Mouse (Mus musculus) midbrain, embryonic 16.5 days (tissue): ENCODE measurements around the gene Iars2. TPM values are rescaled to one million over a fixed set of nuclear protein-coding genes. Genes with fewer than 3 reads are reported as not detected.
A peak's percentile ranks its signal among the peaks of the same experiment; 100 is the strongest.

Source experiments
- ATAC-seq: fragments of 200-750 bp; cut with Nextera tagmentation; 2 replicates; pipeline ENCODE4 v1.8.0; 2017; ENCODE audit warnings: moderate TSS enrichment
- H3K27ac ChIP-seq: fragments of 300-500 bp; sonication (generic); 2 replicates; pipeline ENCODE4 v1.5.1; 2014; ENCODE audit warnings: mild to moderate bottlenecking, low read length, mixed read lengths
- H3K27me3 ChIP-seq: fragments of 300-500 bp; sonication (generic); 2 replicates; pipeline ENCODE4 v1.6.1; 2014; ENCODE audit warnings: low read depth, low read length, mixed read lengths; ENCODE audit not compliant: control insufficient read depth, insufficient read depth
- H3K36me3 ChIP-seq: fragments of 300-500 bp; sonication (generic); 2 replicates; pipeline ENCODE4 v1.6.1; 2014; ENCODE audit warnings: mild to moderate bottlenecking, low read length, moderate library complexity, mixed read lengths; ENCODE audit not compliant: control insufficient read depth, insufficient read depth
- H3K4me1 ChIP-seq: fragments of 300-500 bp; sonication (generic); 2 replicates; pipeline ENCODE4 v1.6.1; 2014; ENCODE audit warnings: mild to moderate bottlenecking, low read length, mixed read lengths; ENCODE audit not compliant: control insufficient read depth, insufficient read depth
- H3K4me2 ChIP-seq: fragments of 300-500 bp; sonication (generic); 2 replicates; pipeline ENCODE4 v1.6.1; 2014; ENCODE audit warnings: mild to moderate bottlenecking, low read length, mixed read lengths
- H3K4me3 ChIP-seq: fragments of 300-500 bp; sonication (generic); 2 replicates; pipeline ENCODE4 v1.5.1; 2014; ENCODE audit warnings: low read depth, mild to moderate bottlenecking, low read length, moderate library complexity, mixed read lengths
- H3K9ac ChIP-seq: fragments of 300-500 bp; sonication (generic); 2 replicates; pipeline ENCODE4 v1.6.1; 2014; ENCODE audit warnings: low read depth, low read length, mixed read lengths
- H3K9me3 ChIP-seq: fragments of 300-500 bp; sonication (generic); replicated peaks from 2 replicates; pipeline ENCODE4 v1.6.1; 2014; ENCODE audit warnings: mild to moderate bottlenecking, low read length, mixed read lengths; ENCODE audit not compliant: control insufficient read depth, poor library complexity, severe bottlenecking
- WGBS: fragments of 180-500 bp; shearing (Covaris S2); extraction: QIAGEN DNeasy Blood & Tissue Kit; methylation state at CpG from one replicate; pipeline ENCODE4 v1.1.7; 2014; 5-methylcytosine and 5-hydroxymethylcytosine counted together
- polyA plus RNA-seq: library from polyadenylated mRNA; unstranded; fragments of >200 nt; fragmentation: Nextera tagmentation; extraction: Ambion mirVana; gene quantifications from 2 replicates; pipeline ENCODE4 v1.2.1, GENCODE M21; 2015

The Iars2 gene
- polyA plus RNA-seq, 1 experiment from 2014 or later, result 17.0 TPM

- Histone ChIP-seq H3K36me3 (peaks cover 24% of the 10 kb centered on the region), H3K4me1 (no peaks in the 10 kb centered on the region), H3K4me2 (no peak overlapping the region), H3K27me3 (no peaks in the 10 kb centered on the region), H3K9me3 (no peaks in the 10 kb centered on the region), H3K4me3 (no peak overlapping the region), H3K9ac (no peak overlapping the region), H3K27ac (no peak overlapping the region)
- 94% methylated on average over 10 of the region's 10 CpGs for WGBS
- ATAC-seq, result no peak
These were observed 36.4 kb downstream of the Iars2 start for GRCm38 (mm10) chr1:185292646-185293360.

DNA sequence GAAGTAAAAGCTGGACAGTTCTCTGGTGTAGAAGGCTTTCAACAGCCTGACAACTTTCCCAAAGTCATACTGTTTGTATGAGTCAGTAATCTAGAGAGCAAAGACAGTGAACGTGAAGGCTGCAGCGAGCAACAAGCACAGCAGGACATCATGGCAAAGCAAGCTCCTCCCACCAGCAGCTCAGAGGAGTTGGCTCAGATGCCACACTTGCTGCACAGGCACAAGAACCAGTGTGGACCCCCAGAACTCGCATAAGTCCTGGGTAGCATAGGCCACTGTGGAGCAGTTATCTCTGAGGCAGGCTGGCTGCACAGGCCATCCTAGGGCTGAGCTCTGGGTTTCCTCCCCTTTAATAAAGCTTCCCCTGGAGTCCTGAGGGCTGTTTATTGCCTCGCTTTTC, 37.9 kb downstream of the Iars2 start:
- Histone ChIP-seq H3K4me2 (no peak overlapping the region), H3K27me3 (no peaks in the 10 kb centered on the region), H3K9me3 (no peaks in the 10 kb centered on the region), H3K4me3 (no peak overlapping the region), H3K4me1 (no peaks in the 10 kb centered on the region), H3K27ac (no peak overlapping the region), H3K9ac (no peak overlapping the region), H3K36me3 (peaks cover 25% of the 10 kb centered on the region)
- 73% methylated on average over 4 of the region's 4 CpGs for WGBS
- no peak for ATAC-seq

DNA sequence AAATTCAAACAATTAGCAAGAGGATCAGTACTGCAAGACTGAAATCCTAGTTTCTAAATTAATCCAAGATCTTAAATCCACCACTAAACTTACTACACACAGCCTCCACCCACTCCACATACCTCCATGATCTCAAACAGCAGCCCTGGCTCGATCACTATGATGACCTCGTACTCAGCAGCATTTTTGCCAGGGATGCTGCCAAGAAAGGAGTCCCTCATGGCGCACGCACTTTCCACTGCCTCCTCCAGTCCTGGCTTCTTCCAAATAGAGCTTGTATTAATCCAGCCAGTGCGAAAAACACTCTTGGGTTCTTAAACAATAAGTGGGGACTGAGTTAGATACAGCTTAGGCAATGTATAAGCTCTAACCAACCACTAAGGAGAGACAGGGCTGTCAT, 40.0 kb downstream of the Iars2 start:
- no peak for ATAC-seq
- Histone ChIP-seq H3K9ac (no peak overlapping the region), H3K27ac (no peak overlapping the region), H3K36me3 (peaks cover 36% of the 10 kb centered on the region), H3K4me1 (no peaks in the 10 kb centered on the region), H3K9me3 (no peaks in the 10 kb centered on the region), H3K4me2 (no peak overlapping the region), H3K27me3 (no peaks in the 10 kb centered on the region), H3K4me3 (no peak overlapping the region)
- 85% methylated on average over 5 of the region's 5 CpGs for WGBS

GRCm38 (mm10) chr1:185287066-185287465, 42.1 kb downstream of the Iars2 start:
- H3K27me3 ChIP-seq, result no peaks in the 10 kb centered on the region
- no peaks in the 10 kb centered on the region for H3K4me1 ChIP-seq
- no peak overlapping the region for H3K27ac ChIP-seq
- peaks cover 42% of the 10 kb centered on the region for H3K36me3 ChIP-seq
- H3K4me3 ChIP-seq, result no peak overlapping the region
- no peak for ATAC-seq
- H3K9ac ChIP-seq, result no peak overlapping the region
- no peaks in the 10 kb centered on the region for H3K9me3 ChIP-seq
- WGBS, result 94% methylated on average over 20 of the region's 20 CpGs
- H3K4me2 ChIP-seq, result no peak overlapping the region

DNA sequence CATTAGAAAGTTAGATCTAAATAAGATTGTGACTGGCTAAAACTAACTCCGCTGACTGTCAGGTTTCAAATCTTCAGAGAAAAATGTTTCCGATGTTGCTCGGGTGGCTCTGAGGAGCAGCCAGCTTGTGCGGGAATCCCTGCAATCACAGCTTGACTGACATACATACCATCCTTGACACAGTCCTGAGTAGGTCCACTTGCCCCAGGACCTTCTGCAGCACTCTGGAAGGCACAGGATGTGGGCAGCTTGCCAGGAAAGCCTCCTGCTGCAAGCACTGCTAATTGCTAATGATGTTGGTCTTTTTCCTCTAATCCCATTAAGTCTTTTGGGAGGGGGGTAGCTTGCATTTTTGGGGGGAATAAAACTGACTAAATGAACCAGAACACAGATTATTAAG, 44.0 kb downstream of the Iars2 start:
- Histone ChIP-seq H3K4me1 (no peaks in the 10 kb centered on the region), H3K27ac (no peak overlapping the region), H3K9me3 (no peaks in the 10 kb centered on the region), H3K4me3 (no peak overlapping the region), H3K36me3 (peaks cover 47% of the 10 kb centered on the region), H3K4me2 (no peak overlapping the region), H3K9ac (no peak overlapping the region), H3K27me3 (no peaks in the 10 kb centered on the region)
- peak; percentile 62; the same call in 1 of the 2 replicates for ATAC-seq
- 88% methylated on average over 4 of the region's 4 CpGs for WGBS

DNA sequence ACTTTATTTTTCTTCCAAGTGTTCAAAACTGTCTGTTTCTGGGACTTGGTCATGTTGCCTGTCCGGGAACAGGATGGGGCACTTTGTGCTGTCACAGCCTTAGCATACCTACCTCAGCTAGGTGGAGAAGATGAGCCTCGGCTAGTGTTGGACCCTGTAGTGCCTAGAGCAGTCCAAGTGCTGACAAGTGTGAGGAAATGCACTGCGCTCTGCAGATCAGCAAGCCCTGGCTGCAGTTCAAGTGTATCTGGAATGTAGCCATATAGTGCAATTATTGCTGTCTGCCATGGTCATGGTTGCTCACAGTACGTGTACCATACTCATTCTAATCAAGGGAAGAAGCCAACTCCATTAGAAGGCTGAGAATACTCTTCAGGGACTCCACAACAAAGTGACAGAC, 44.5 kb downstream of the Iars2 start:
- Histone ChIP-seq H3K27ac (no peak overlapping the region), H3K9me3 (no peaks in the 10 kb centered on the region), H3K9ac (no peak overlapping the region), H3K4me2 (no peak overlapping the region), H3K36me3 (peaks cover 47% of the 10 kb centered on the region), H3K4me3 (no peak overlapping the region), H3K4me1 (no peaks in the 10 kb centered on the region), H3K27me3 (no peaks in the 10 kb centered on the region)
- 0 out of 2 replicates have a peak, but pooled peaks have one; percentile 25 for ATAC-seq
- 71% methylated on average over 4 of the region's 4 CpGs for WGBS

DNA sequence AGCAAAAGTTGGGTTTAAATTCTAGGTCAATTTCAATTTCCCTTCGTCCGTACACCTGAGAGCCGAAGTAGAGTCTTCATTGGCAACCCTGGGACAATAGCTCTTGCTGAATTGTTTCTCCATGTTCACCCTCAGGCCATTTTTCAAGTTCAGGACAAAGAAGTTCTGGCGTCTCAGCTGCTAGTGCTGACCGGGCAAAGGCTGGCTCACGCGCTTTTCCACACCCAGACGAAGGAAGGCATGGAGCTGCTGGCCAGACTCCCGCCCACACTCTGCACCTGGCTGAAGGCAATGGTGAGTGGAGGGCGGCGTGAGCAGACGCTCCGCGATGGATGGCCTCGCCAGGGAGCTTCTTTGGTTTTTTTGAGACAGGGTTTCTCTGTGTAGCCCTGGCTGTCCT, 45.9 kb downstream of the Iars2 start:
- Histone ChIP-seq H3K9ac (no peak overlapping the region), H3K4me1 (no peaks in the 10 kb centered on the region), H3K4me2 (no peak overlapping the region), H3K4me3 (no peak overlapping the region), H3K27ac (no peak overlapping the region), H3K9me3 (no peaks in the 10 kb centered on the region), H3K36me3 (peaks cover 53% of the 10 kb centered on the region), H3K27me3 (no peaks in the 10 kb centered on the region)
- 95% methylated on average over 15 of the region's 15 CpGs for WGBS
- ATAC-seq, result no peak

DNA sequence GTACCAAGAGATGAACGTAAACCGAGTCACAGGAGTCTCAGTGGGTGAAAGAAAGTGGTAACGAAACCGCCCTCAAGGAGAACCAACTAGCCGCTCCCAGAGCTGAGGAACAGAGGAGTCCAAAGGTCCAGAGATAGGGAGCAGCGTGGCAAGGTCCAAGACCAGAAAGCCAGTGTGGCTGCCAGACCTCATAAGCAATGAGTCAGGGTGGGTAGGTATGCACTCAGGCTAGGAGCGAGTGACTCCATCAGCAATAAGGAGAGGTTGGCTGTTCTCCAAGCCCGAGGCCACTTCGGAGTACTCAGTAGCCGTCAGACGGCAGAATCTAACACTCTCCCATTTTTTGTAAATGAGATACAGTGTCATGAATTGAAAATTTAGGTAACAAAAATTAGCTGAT, 46.4 kb downstream of the Iars2 start:
- Histone ChIP-seq H3K9ac (no peak overlapping the region), H3K4me1 (no peaks in the 10 kb centered on the region), H3K27me3 (no peaks in the 10 kb centered on the region), H3K4me2 (no peak overlapping the region), H3K27ac (no peak overlapping the region), H3K9me3 (no peaks in the 10 kb centered on the region), H3K36me3 (peaks cover 53% of the 10 kb centered on the region), H3K4me3 (no peak overlapping the region)
- ATAC-seq, result no peak
- 95% methylated on average over 11 of the region's 11 CpGs for WGBS

- WGBS, result 95% methylated on average over 4 of the region's 4 CpGs
- Histone ChIP-seq H3K27ac (no peak overlapping the region), H3K4me1 (no peaks in the 10 kb centered on the region), H3K36me3 (peaks cover 49% of the 10 kb centered on the region), H3K4me2 (no peak overlapping the region), H3K9ac (no peak overlapping the region), H3K27me3 (no peaks in the 10 kb centered on the region), H3K4me3 (no peak overlapping the region), H3K9me3 (no peaks in the 10 kb centered on the region)
- no peak for ATAC-seq
These were observed 48.6 kb downstream of the Iars2 start for GRCm38 (mm10) chr1:185280616-185281015.
